Mouse (Mus musculus): ENCODE measurements around the gene Qrich1. TPM values are rescaled to one million over a fixed set of nuclear protein-coding genes. Genes with fewer than 3 reads are reported as not detected.
"Not testable (repeated sequence)": the region's sequence is repeated elsewhere in the genome, so short reads cannot be mapped to it uniquely, and the experiment has no call there.

Gene Qrich1
- total RNA-seq, 1 experiment from 2014 or later: 131 TPM

GRCm38 (mm10) chr9:108577934-108578544 is 61.4 kb downstream of the Qrich1 start:
- ATAC-seq (replicated peaks; ENCODE audit: low read depth, poor library complexity, severe bottlenecking): peak; percentile 2; the same call in 1 of the 2 replicates

GRCm38 (mm10) chr9:108578545-108579343 is 62.1 kb downstream of the Qrich1 start, which contains the start of gene Wdr6:
Wdr6 (minus strand) TSS chr9:108578739.
- ATAC-seq (replicated peaks; ENCODE audit: low read depth, poor library complexity, severe bottlenecking): peak; percentile 93

DNA sequence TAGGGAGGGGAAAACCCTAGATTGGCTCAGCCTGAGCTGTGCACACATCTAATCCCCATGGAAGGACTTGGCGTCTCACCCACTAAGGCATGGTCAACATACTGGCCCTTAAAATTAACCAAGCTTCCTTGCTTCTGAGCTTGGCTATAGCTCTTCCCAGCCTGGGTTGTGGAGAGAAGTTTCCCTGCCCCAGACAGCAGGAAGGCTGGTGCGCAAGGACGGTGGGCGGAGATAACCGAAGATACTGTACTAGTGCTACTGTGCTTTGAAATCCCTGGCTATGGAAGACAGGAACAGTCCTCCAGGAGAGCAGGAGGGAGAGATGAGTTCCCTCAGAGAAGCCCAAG is 62.7 kb downstream of the Qrich1 start:
- ATAC-seq (replicated peaks; ENCODE audit: low read depth, poor library complexity, severe bottlenecking): no peak

DNA sequence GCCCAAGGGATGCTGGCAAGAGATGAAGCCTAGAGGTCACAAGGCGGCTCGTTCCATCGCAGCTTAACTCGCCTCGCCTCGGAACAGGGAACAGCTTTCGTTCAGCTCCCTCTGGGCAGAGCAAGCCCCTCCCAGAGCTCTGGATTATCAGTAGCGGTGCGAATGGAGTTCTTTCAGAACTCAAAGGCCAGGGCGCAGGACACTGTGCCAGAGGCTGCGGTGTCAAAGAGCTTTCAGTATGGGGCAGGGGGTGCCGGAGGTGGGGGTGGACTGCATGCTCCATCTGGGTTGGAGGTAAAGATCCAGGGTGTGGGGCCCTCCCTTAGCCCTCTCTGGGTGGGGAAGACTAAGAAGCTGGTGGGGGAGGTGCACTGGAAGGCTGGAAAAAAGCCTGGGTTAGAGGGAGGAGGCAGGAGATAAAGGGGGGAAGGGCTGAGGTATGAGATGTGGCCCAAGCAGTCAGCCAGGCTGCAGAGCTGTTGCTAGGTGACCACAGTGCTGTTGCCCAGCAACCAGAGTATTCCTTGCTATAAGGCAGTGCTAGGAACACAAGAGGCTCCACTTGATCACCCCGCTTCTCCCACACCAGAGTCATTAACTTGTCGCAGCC is 71.1 kb downstream of the Qrich1 start:
- no peak for ATAC-seq (replicated peaks; ENCODE audit: low read depth, poor library complexity, severe bottlenecking)

- ATAC-seq (replicated peaks; ENCODE audit: low read depth, poor library complexity, severe bottlenecking): 0 out of 2 replicates have a peak, but pooled peaks have one; percentile 58
These were observed 72.6 kb downstream of the Qrich1 start for GRCm38 (mm10) chr9:108589229-108589628.

- no peak for ATAC-seq (replicated peaks; ENCODE audit: low read depth, poor library complexity, severe bottlenecking)
These were observed 74.9 kb downstream of the Qrich1 start for GRCm38 (mm10) chr9:108591462-108591861.

DNA sequence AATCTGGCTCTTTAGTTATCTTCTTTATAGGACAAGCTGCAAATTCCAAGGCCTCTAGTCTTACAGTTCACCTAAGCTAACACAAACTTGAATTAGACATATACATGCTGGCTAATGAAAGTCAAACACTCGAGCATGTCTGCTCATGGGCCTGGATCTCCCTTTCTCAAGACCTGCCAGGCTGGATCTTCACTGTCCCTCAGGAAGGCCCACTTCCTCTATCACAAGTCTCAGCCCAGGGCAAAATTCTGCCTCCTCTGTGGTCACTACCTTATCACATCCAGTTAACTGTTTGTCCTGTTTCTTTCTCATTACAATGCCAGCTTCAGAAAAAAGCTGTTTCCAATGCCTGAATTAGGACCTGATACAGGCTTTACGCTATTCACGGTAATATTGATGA is 77.7 kb downstream of the Qrich1 start:
- ATAC-seq (replicated peaks; ENCODE audit: low read depth, poor library complexity, severe bottlenecking): 0 out of 2 replicates have a peak, but pooled peaks have one; percentile 36

GRCm38 (mm10) chr9:108596998-108597764 is 80.6 kb downstream of the Qrich1 start, which contains the start of gene P4htm:
P4htm (minus strand) TSS chr9:108597667.
- peak; percentile 80 for ATAC-seq (replicated peaks; ENCODE audit: low read depth, poor library complexity, severe bottlenecking)

DNA sequence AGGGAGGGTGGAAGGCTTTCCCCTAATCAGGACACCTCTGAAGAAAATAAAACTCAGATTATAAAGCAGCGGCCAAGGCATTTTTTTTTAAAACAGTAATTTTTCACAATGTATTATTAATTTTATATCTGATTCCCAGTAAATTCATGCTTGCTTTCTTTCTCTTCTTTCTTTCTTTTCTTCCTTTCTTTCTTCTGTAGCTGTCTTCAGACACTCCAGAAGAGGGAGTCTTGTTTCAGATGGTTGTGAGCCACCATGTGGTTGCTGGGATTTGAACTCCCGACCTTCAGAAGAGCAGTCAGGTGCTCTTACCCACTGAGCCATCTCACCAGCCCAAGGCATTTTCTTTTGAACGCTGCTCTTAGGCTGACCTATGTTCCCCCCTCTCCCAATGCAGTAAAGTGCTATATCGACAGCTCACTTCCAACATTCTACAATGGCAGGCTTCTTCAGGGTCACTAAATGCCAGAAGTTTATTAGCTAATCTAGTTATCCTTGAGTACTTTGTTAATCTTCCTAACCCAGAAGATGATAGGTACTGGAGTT is 82.5 kb downstream of the Qrich1 start:
- ATAC-seq (replicated peaks; ENCODE audit: low read depth, poor library complexity, severe bottlenecking): no peak

DNA sequence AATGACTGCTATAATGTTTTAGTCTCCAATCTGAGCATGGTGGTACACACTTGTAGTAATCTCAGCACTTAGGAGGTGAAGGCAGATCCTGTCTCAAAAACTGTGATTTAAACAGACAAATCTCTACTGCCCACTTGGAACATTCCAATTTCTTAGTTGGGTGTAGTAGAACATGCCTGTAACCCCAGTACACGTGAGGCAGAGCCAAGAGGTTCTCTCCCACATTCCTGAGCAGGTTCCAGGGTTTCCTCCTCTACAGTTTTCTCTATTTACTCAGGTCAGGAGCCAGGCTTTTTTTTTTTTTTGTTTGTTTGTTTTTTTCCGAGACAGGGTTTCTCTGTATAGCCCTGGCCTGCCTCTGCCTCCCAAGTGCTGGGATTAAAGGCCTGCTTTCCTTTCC is 83.4 kb downstream of the Qrich1 start:
- no peak for ATAC-seq (replicated peaks; ENCODE audit: low read depth, poor library complexity, severe bottlenecking)

- no peak for ATAC-seq (replicated peaks; ENCODE audit: low read depth, poor library complexity, severe bottlenecking)
These were observed 85.4 kb downstream of the Qrich1 start for GRCm38 (mm10) chr9:108601986-108602385.

- ATAC-seq (replicated peaks; ENCODE audit: low read depth, poor library complexity, severe bottlenecking): not testable (repeated sequence)
These were observed 91.3 kb downstream of the Qrich1 start for GRCm38 (mm10) chr9:108607929-108608328.

DNA sequence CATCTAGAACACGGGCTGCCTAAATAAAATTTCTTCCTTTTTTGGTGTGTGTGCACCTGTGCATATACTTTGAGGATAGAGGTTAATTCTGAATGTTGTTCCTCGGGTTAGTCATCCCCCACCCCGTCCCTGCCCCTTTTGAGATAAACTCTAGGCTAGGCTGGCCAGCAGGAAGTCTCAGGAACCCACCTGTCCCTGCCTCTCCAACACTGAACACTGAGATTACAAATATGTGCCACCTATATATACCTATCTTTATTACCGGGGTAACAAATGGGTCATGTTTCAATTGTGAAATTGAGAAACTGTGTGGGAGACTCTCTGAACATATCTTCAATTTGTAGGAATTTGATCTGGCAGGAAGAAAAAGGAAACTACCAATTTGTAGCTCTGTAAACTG is 92.3 kb downstream of the Qrich1 start:
- no peak for ATAC-seq (replicated peaks; ENCODE audit: low read depth, poor library complexity, severe bottlenecking)

Other genes with a start within 250 kb of the Qrich1 start
- 8.2 and 9.0 TPM in 2 replicates for gene Nicn1, start 226.4 kb upstream of the Qrich1 start, total RNA-seq (2017)
- gene Amt, start 220.0 kb upstream of the Qrich1 start, total RNA-seq (2017): 0.82 TPM in 1 of 2 replicates, not detected in the other
- 256 and 280 TPM in 2 replicates for gene Rhoa, start 210.7 kb upstream of the Qrich1 start, total RNA-seq (2017)
- gene Tcta, start 210.6 kb upstream of the Qrich1 start, total RNA-seq (2017): 5.4 and 7.9 TPM in 2 replicates
- gene Gpx1, start 177.9 kb upstream of the Qrich1 start, total RNA-seq (2017): 1,127 and 1,204 TPM in 2 replicates
- gene Usp4, start 169.0 kb upstream of the Qrich1 start, total RNA-seq (2017): 49.2 and 75.5 TPM in 2 replicates
- gene 1700102P08Rik, start 124.0 kb upstream of the Qrich1 start, total RNA-seq (2017): not detected in 2 replicates
- gene Ccdc36, start 88.3 kb upstream of the Qrich1 start, total RNA-seq (2017): 0.59 and 1.4 TPM in 2 replicates
- gene BC048562, start 80.3 kb upstream of the Qrich1 start, total RNA-seq (2017): not detected in 2 replicates
- 11.0 and 15.4 TPM in 2 replicates for gene Ccdc71, start 56.3 kb upstream of the Qrich1 start, total RNA-seq (2017)
- gene Klhdc8b, start 55.2 kb upstream of the Qrich1 start, total RNA-seq (2017): 6.8 and 8.2 TPM in 2 replicates
- gene Lamb2, start 37.1 kb upstream of the Qrich1 start, total RNA-seq (2017): 0.15 and 0.37 TPM in 2 replicates
- 54.3 and 63.1 TPM in 2 replicates for gene Usp19, start 26.2 kb upstream of the Qrich1 start, total RNA-seq (2017)
- gene Qars, start 9.1 kb upstream of the Qrich1 start, total RNA-seq (2017): 149 and 207 TPM in 2 replicates
- gene Impdh2, start 43.5 kb downstream of the Qrich1 start, total RNA-seq (2017): 317 and 371 TPM in 2 replicates
- 9.8 and 18.9 TPM in 2 replicates for gene Ndufaf3, start 50.6 kb downstream of the Qrich1 start, total RNA-seq (2017)
- gene Dalrd3, start 53.1 kb downstream of the Qrich1 start, total RNA-seq (2017): 37.7 and 38.8 TPM in 2 replicates
- 22.0 and 29.5 TPM in 2 replicates for gene Wdr6, start 61.9 kb downstream of the Qrich1 start, total RNA-seq (2017)
- 0.39 and 1.1 TPM in 2 replicates for gene P4htm, start 80.9 kb downstream of the Qrich1 start, total RNA-seq (2017)
- gene Arih2, start 132.6 kb downstream of the Qrich1 start, total RNA-seq (2017): 50.6 and 57.8 TPM in 2 replicates
- gene Slc25a20, start 145.3 kb downstream of the Qrich1 start, total RNA-seq (2017): 29.1 and 39.0 TPM in 2 replicates
- gene Prkar2a, start 172.5 kb downstream of the Qrich1 start, total RNA-seq (2017): 20.1 and 28.1 TPM in 2 replicates